Comparison of ENCODE assay signal across 9 mouse cellular contexts in genomic region chr10:79989870-79990269, GRCm38 (mm10). TPM values are rescaled to one million over a fixed set of nuclear protein-coding genes. Genes with fewer than 3 reads are reported as not detected.
DNase-seq lines count a peak whose midpoint lies in the region; ATAC-seq lines count a peak whose summit lies in the region.
"Had no signal": no experiment of that assay in that cellular context is flagged by ENCODE, and none has a peak within 500 bp of the region (broad histone marks: within the 10 kb centered on the region; RNA-seq: fewer than 3 reads in every experiment).

No protein-coding gene starts in this region.

- no peak for DNase-seq in heart, postnatal 14 days
- peak; percentile 82 for DNase-seq in embryonic facial prominence, embryonic 10.5 days (ENCODE audit: low spot score)
- DNase-seq in limb, embryonic 10.5 days (ENCODE audit: low spot score): peak; percentile 86
- no peak for DNase-seq in frontal cortex, postnatal 36 days (ENCODE audit: low spot score in 2 of 2)
- no peak for DNase-seq in layer of hippocampus, adult 18-20 months (ENCODE audit: low spot score in 2 of 2)

- ATAC-seq in heart, embryonic 11.5 days (replicated peaks; ENCODE audit: insufficient number of reproducible peaks, low FRiP score, low TSS enrichment): no peak
- no peak for ATAC-seq in midbrain, embryonic 15.5 days (replicated peaks)
- ATAC-seq in CD4-positive, CD25-positive, alpha-beta regulatory T cell, adult 4 months: no peak

- WGBS in heart, embryonic 11.5 days (ENCODE audit: insufficient replicate concordance): 13% methylated on average over 15 of the region's 15 CpGs
- 6% methylated on average over 15 of the region's 15 CpGs for WGBS in embryonic facial prominence, embryonic 10.5 days
- WGBS in limb, embryonic 10.5 days: 6% methylated on average over 15 of the region's 15 CpGs
- 14% methylated on average over 15 of the region's 15 CpGs for WGBS in midbrain, embryonic 15.5 days

- intact Hi-C loops in heart, postnatal 14 days (cut with DNase I): loop anchor here (2.0 to 5.0 kb wide), 2 partner anchors 45 to 62 kb away; no protein-coding TSS in a partner anchor

- H3K4me2 ChIP-seq in heart, embryonic 11.5 days: peak overlapping the region; percentile 81
- H3K4me2 ChIP-seq in midbrain, embryonic 15.5 days: no peak overlapping the region

- peaks cover 34% of the 10 kb centered on the region for H3K4me1 ChIP-seq in heart, embryonic 11.5 days (ENCODE audit: control insufficient read depth, insufficient read depth, low read length)
- H3K4me1 ChIP-seq in embryonic facial prominence, embryonic 10.5 days: peaks cover 53% of the 10 kb centered on the region
- peaks cover 56% of the 10 kb centered on the region for H3K4me1 ChIP-seq in limb, embryonic 10.5 days
- H3K4me1 ChIP-seq in midbrain, embryonic 15.5 days: peaks cover 27% of the 10 kb centered on the region

- H3K27ac ChIP-seq in heart, embryonic 11.5 days (ENCODE audit: low read depth, low read length): peak overlapping the region; percentile 96
- H3K27ac ChIP-seq in embryonic facial prominence, embryonic 10.5 days (replicated peaks): peak overlapping the region; percentile 90
- peak overlapping the region; percentile 93 for H3K27ac ChIP-seq in limb, embryonic 10.5 days
- no peak overlapping the region for H3K27ac ChIP-seq in midbrain, embryonic 15.5 days

- peak overlapping the region; percentile 77 for H3K4me3 ChIP-seq in heart, embryonic 11.5 days (ENCODE audit: low read depth, low read length)
- peak overlapping the region; percentile 69 for H3K4me3 ChIP-seq in embryonic facial prominence, embryonic 10.5 days
- H3K4me3 ChIP-seq in limb, embryonic 10.5 days: peak overlapping the region; percentile 65
- peak overlapping the region; percentile 10; the same call in 1 of the 2 replicates for H3K4me3 ChIP-seq in midbrain, embryonic 15.5 days

- H3K9me3 ChIP-seq in heart, embryonic 11.5 days (replicated peaks; ENCODE audit: control insufficient read depth, low read length): no peaks in the 10 kb centered on the region
- peaks cover 9% of the 10 kb centered on the region; the same call in 1 of the 2 replicates for H3K9me3 ChIP-seq in embryonic facial prominence, embryonic 10.5 days
- 0 out of 2 replicates have a peak, but pooled peaks cover 4% of the 10 kb centered on the region for H3K9me3 ChIP-seq in limb, embryonic 10.5 days (replicated peaks)
- H3K9me3 ChIP-seq in midbrain, embryonic 15.5 days: no peaks in the 10 kb centered on the region

- peak overlapping the region; percentile 96 for H3K9ac ChIP-seq in heart, embryonic 11.5 days (ENCODE audit: low read depth, low read length)
- H3K9ac ChIP-seq in midbrain, embryonic 15.5 days: no peak overlapping the region

- peaks cover 39% of the 10 kb centered on the region for H3K36me3 ChIP-seq in heart, embryonic 11.5 days (ENCODE audit: control insufficient read depth, insufficient read depth, low read length)
- peaks cover 44% of the 10 kb centered on the region for H3K36me3 ChIP-seq in embryonic facial prominence, embryonic 10.5 days (replicated peaks)
- peaks cover 43% of the 10 kb centered on the region for H3K36me3 ChIP-seq in limb, embryonic 10.5 days
- H3K36me3 ChIP-seq in midbrain, embryonic 15.5 days (replicated peaks): no peaks in the 10 kb centered on the region

- H3K27me3 ChIP-seq in heart, embryonic 11.5 days (ENCODE audit: control insufficient read depth, insufficient read depth, low read length): no peaks in the 10 kb centered on the region
- H3K27me3 ChIP-seq in embryonic facial prominence, embryonic 10.5 days (replicated peaks; ENCODE audit: low read depth, poor library complexity, severe bottlenecking): peaks cover 36% of the 10 kb centered on the region
- H3K27me3 ChIP-seq in limb, embryonic 10.5 days (ENCODE audit: low read depth, poor library complexity, severe bottlenecking): no peaks in the 10 kb centered on the region
- peaks cover 42% of the 10 kb centered on the region for H3K27me3 ChIP-seq in midbrain, embryonic 15.5 days (replicated peaks)

RNA-seq across cellular contexts. Expression of gene Cnn2, which starts 1.5 kb away (rescaled TPM):
- 405 and 420 TPM in 2 replicates for polyA plus RNA-seq in heart, embryonic 11.5 days (2014; fragmentation: Nextera tagmentation; extraction: Ambion mirVana)
- total RNA-seq in heart, postnatal 14 days (2021): 10 to 100 TPM; 36.2 to 45.9 TPM
- polyA plus RNA-seq in embryonic facial prominence, embryonic 10.5 days (2016; fragmentation: Nextera tagmentation; extraction: Ambion mirVana): 234 and 253 TPM in 2 replicates
- 261 and 301 TPM in 2 replicates for polyA plus RNA-seq in limb, embryonic 10.5 days (2016; fragmentation: Nextera tagmentation; extraction: Ambion mirVana)
- polyA plus RNA-seq in midbrain, embryonic 15.5 days (2015; fragmentation: Nextera tagmentation; extraction: Ambion mirVana): 28.6 and 34.4 TPM in 2 replicates
- polyA plus RNA-seq in CD4-positive, CD25-positive, alpha-beta regulatory T cell, adult 4 months (2017; shearing (Covaris generic)): 100 to 1,000 TPM; 904 to 969 TPM
- 1 to 10 TPM; 3.6 to 5.2 TPM for total RNA-seq in layer of hippocampus, adult 18-20 months (2021)

RNA-seq across cellular contexts. Expression of gene Tmem259, which starts 5.7 kb away (rescaled TPM):
- polyA plus RNA-seq in heart, embryonic 11.5 days (2014; fragmentation: Nextera tagmentation; extraction: Ambion mirVana): 12.8 and 15.6 TPM in 2 replicates
- 100 to 1,000 TPM; 124 to 125 TPM for total RNA-seq in heart, postnatal 14 days (2021)
- 12.3 and 12.4 TPM in 2 replicates for polyA plus RNA-seq in embryonic facial prominence, embryonic 10.5 days (2016; fragmentation: Nextera tagmentation; extraction: Ambion mirVana)
- polyA plus RNA-seq in limb, embryonic 10.5 days (2016; fragmentation: Nextera tagmentation; extraction: Ambion mirVana): 14.9 and 16.4 TPM in 2 replicates
- polyA plus RNA-seq in midbrain, embryonic 15.5 days (2015; fragmentation: Nextera tagmentation; extraction: Ambion mirVana): 24.3 and 28.3 TPM in 2 replicates
- polyA plus RNA-seq in CD4-positive, CD25-positive, alpha-beta regulatory T cell, adult 4 months (2017; shearing (Covaris generic)): 1 to 10 TPM; 1.2 to 2.5 TPM
- 100 to 1,000 TPM; 118 to 123 TPM for total RNA-seq in layer of hippocampus, adult 18-20 months (2021)

RNA-seq across cellular contexts. Expression of gene Abca7, which starts 6.4 kb away (rescaled TPM):
- 2.1 and 2.8 TPM in 2 replicates for polyA plus RNA-seq in heart, embryonic 11.5 days (2014; fragmentation: Nextera tagmentation; extraction: Ambion mirVana)
- total RNA-seq in heart, postnatal 14 days (2021): 1 to 10 TPM; 7.0 to 8.5 TPM
- 2.9 and 3.2 TPM in 2 replicates for polyA plus RNA-seq in embryonic facial prominence, embryonic 10.5 days (2016; fragmentation: Nextera tagmentation; extraction: Ambion mirVana)
- 2.0 and 2.3 TPM in 2 replicates for polyA plus RNA-seq in limb, embryonic 10.5 days (2016; fragmentation: Nextera tagmentation; extraction: Ambion mirVana)
- polyA plus RNA-seq in midbrain, embryonic 15.5 days (2015; fragmentation: Nextera tagmentation; extraction: Ambion mirVana): 4.4 and 4.8 TPM in 2 replicates
- polyA plus RNA-seq in CD4-positive, CD25-positive, alpha-beta regulatory T cell, adult 4 months (2017; shearing (Covaris generic)): 10 to 100 TPM; 11.4 to 16.4 TPM
- total RNA-seq in layer of hippocampus, adult 18-20 months (2021): 10 to 100 TPM; 10.2 to 12.0 TPM

RNA-seq across cellular contexts. Expression of gene Grin3b, which starts 19.4 kb away (rescaled TPM):
- 0.19 and 0.20 TPM in 2 replicates for polyA plus RNA-seq in heart, embryonic 11.5 days (2014; fragmentation: Nextera tagmentation; extraction: Ambion mirVana)
- total RNA-seq in heart, postnatal 14 days (2021): under 1 TPM; 0.10 to 0.19 TPM
- 0.13 and 0.44 TPM in 2 replicates for polyA plus RNA-seq in embryonic facial prominence, embryonic 10.5 days (2016; fragmentation: Nextera tagmentation; extraction: Ambion mirVana)
- polyA plus RNA-seq in limb, embryonic 10.5 days (2016; fragmentation: Nextera tagmentation; extraction: Ambion mirVana): 0.28 and 0.40 TPM in 2 replicates
- 0.34 and 0.66 TPM in 2 replicates for polyA plus RNA-seq in midbrain, embryonic 15.5 days (2015; fragmentation: Nextera tagmentation; extraction: Ambion mirVana)
- under 1 TPM in 1 of 2 experiments, not detected in 1; 0.58 TPM for polyA plus RNA-seq in CD4-positive, CD25-positive, alpha-beta regulatory T cell, adult 4 months (2017; shearing (Covaris generic))
- under 1 TPM in 1 of 2 experiments, not detected in 1; 0.15 TPM for total RNA-seq in layer of hippocampus, adult 18-20 months (2021)
- polyA plus RNA-seq: erythroblast, embryonic 14.5 days had no signal

RNA-seq across cellular contexts. Expression of gene Arhgap45, which starts 26.6 kb away (rescaled TPM):
- polyA plus RNA-seq in heart, embryonic 11.5 days (2014; fragmentation: Nextera tagmentation; extraction: Ambion mirVana): 6.2 and 7.5 TPM in 2 replicates
- total RNA-seq in heart, postnatal 14 days (2021): 10 to 100 TPM in 1 of 2 experiments, 1 to 10 TPM in 1; 4.9 to 11.3 TPM
- 11.2 and 11.3 TPM in 2 replicates for polyA plus RNA-seq in embryonic facial prominence, embryonic 10.5 days (2016; fragmentation: Nextera tagmentation; extraction: Ambion mirVana)
- 14.9 and 15.5 TPM in 2 replicates for polyA plus RNA-seq in limb, embryonic 10.5 days (2016; fragmentation: Nextera tagmentation; extraction: Ambion mirVana)
- polyA plus RNA-seq in midbrain, embryonic 15.5 days (2015; fragmentation: Nextera tagmentation; extraction: Ambion mirVana): 1.9 and 2.2 TPM in 2 replicates
- 100 to 1,000 TPM; 233 to 369 TPM for polyA plus RNA-seq in CD4-positive, CD25-positive, alpha-beta regulatory T cell, adult 4 months (2017; shearing (Covaris generic))
- 1 to 10 TPM; 4.1 to 4.2 TPM for total RNA-seq in layer of hippocampus, adult 18-20 months (2021)

Comparison
In these comparisons a context has a peak if more than half of its experiments do, and no peak if none do; other contexts are left out.
1. H3K4me3 ChIP-seq: peak in every context shown above with its lines; median percentile 77 in heart, embryonic 11.5 days; 69 in embryonic facial prominence, embryonic 10.5 days; 65 in limb, embryonic 10.5 days; 10 in midbrain, embryonic 15.5 days.
2. DNase-seq: peak in embryonic facial prominence, embryonic 10.5 days (single experiment) and limb, embryonic 10.5 days (single experiment); none in heart, postnatal 14 days (0 of 2), frontal cortex, postnatal 36 days (0 of 2) and layer of hippocampus, adult 18-20 months (0 of 2).